Mouse (Mus musculus) limb, embryonic 11.5 days (tissue): ENCODE data around the gene Wasf3. TPM values are rescaled to one million over a fixed set of nuclear protein-coding genes. Genes with fewer than 3 reads are reported as not detected.
A peak's percentile ranks its signal among the peaks of the same experiment; 100 is the strongest.

ENCODE experiments used
- ATAC-seq: fragments of 200-750 bp; cut with Nextera tagmentation; 2 replicates; pipeline ENCODE4 v1.8.0; 2017; ENCODE audit warnings: low read depth; ENCODE audit not compliant: insufficient number of reproducible peaks, low FRiP score, low TSS enrichment
- DNase-seq: peaks from one replicate; pipeline ENCODE4 v3.0.0-alpha.2; 2015; ENCODE audit warnings: low spot score
- H3K27ac ChIP-seq: fragments of 300-500 bp; sonication (generic); replicated peaks from 2 replicates; pipeline ENCODE4 v1.5.1; 2014; ENCODE audit warnings: low read depth, mild to moderate bottlenecking, low read length
- H3K27me3 ChIP-seq: fragments of 300-500 bp; sonication (generic); 2 replicates; pipeline ENCODE4 v1.6.1; 2014; ENCODE audit warnings: mild to moderate bottlenecking, low read length, mixed read lengths; ENCODE audit not compliant: control insufficient read depth, insufficient read depth
- H3K36me3 ChIP-seq: fragments of 300-500 bp; sonication (generic); 2 replicates; pipeline ENCODE4 v1.6.1; 2014; ENCODE audit warnings: mild to moderate bottlenecking, low read length, moderate library complexity, mixed read lengths; ENCODE audit not compliant: control insufficient read depth, insufficient read depth
- H3K4me1 ChIP-seq: fragments of 300-500 bp; sonication (generic); 2 replicates; pipeline ENCODE4 v1.6.1; 2014; ENCODE audit warnings: low read length, mixed read lengths; ENCODE audit not compliant: control insufficient read depth, insufficient read depth
- H3K4me2 ChIP-seq: fragments of 300-500 bp; sonication (generic); 2 replicates; pipeline ENCODE4 v1.6.1; 2014; ENCODE audit warnings: low read depth, mild to moderate bottlenecking, moderate library complexity; ENCODE audit not compliant: severe bottlenecking
- H3K4me3 ChIP-seq: fragments of 300-500 bp; sonication (generic); 2 replicates; pipeline ENCODE4 v1.5.1; 2014; ENCODE audit warnings: low read depth, low read length
- H3K9ac ChIP-seq: fragments of 300-500 bp; sonication (generic); 2 replicates; pipeline ENCODE4 v1.6.1; 2014; ENCODE audit warnings: mild to moderate bottlenecking, low read length
- H3K9me3 ChIP-seq: fragments of 300-500 bp; sonication (generic); 2 replicates; pipeline ENCODE4 v1.6.1; 2016; ENCODE audit warnings: low read length; ENCODE audit not compliant: control insufficient read depth
- WGBS: fragments of 180-500 bp; shearing (Covaris S2); extraction: QIAGEN DNeasy Blood & Tissue Kit; methylation state at CpG from one replicate; pipeline ENCODE4 v1.1.7; 2014; 5-methylcytosine and 5-hydroxymethylcytosine counted together
- polyA plus RNA-seq: library from polyadenylated mRNA; unstranded; fragments of >200 nt; fragmentation: Nextera tagmentation; extraction: Ambion mirVana; gene quantifications from 2 replicates; pipeline ENCODE4 v1.2.1, GENCODE M21; 2014

The Wasf3 gene
- polyA plus RNA-seq, 1 experiment from 2014 or later, result 2.9 TPM

- H3K9me3 ChIP-seq, result no peaks in the 10 kb centered on the region
- no peaks in the 10 kb centered on the region for H3K27me3 ChIP-seq
- 67% methylated on average over 20 of the region's 20 CpGs for WGBS
- H3K4me2 ChIP-seq, result no peak overlapping the region
- no peaks in the 10 kb centered on the region for H3K4me1 ChIP-seq
- H3K4me3 ChIP-seq, result no peak overlapping the region
- H3K27ac ChIP-seq, result no peak overlapping the region
- H3K36me3 ChIP-seq, result no peaks in the 10 kb centered on the region
- no peak overlapping the region for H3K9ac ChIP-seq
- ATAC-seq, result no peak
- no peak for DNase-seq
Observed at GRCm38 (mm10) chr5:146416331-146417110, 31.7 kb downstream of the Wasf3 start.

- no peaks in the 10 kb centered on the region for H3K9me3 ChIP-seq
- H3K4me1 ChIP-seq, result no peaks in the 10 kb centered on the region
- no peak overlapping the region for H3K27ac ChIP-seq
- H3K4me3 ChIP-seq, result no peak overlapping the region
- no peak for DNase-seq
- ATAC-seq, result no peak
- no peaks in the 10 kb centered on the region for H3K36me3 ChIP-seq
- H3K27me3 ChIP-seq, result no peaks in the 10 kb centered on the region
- H3K9ac ChIP-seq, result no peak overlapping the region
- WGBS, result 93% methylated on average over 7 of the region's 7 CpGs
- no peak overlapping the region for H3K4me2 ChIP-seq
Observed at GRCm38 (mm10) chr5:146418092-146418491, 33.3 kb downstream of the Wasf3 start.

- WGBS, result 52% methylated on average over 1 of the region's 1 CpGs
- Histone ChIP-seq H3K27me3 (no peaks in the 10 kb centered on the region), H3K27ac (no peak overlapping the region), H3K9me3 (no peaks in the 10 kb centered on the region), H3K9ac (no peak overlapping the region), H3K4me2 (no peak overlapping the region), H3K4me3 (no peak overlapping the region), H3K36me3 (no peaks in the 10 kb centered on the region), H3K4me1 (no peaks in the 10 kb centered on the region)
- ATAC-seq (no peak), DNase-seq (peak; percentile 55)
Observed at GRCm38 (mm10) chr5:146420081-146420480, 35.3 kb downstream of the Wasf3 start.

GRCm38 (mm10) chr5:146424711-146425326 is 40.0 kb downstream of the Wasf3 start:
- Histone ChIP-seq H3K4me1 (no peaks in the 10 kb centered on the region), H3K4me2 (no peak overlapping the region), H3K4me3 (no peak overlapping the region), H3K9me3 (no peaks in the 10 kb centered on the region), H3K36me3 (no peaks in the 10 kb centered on the region), H3K27ac (no peak overlapping the region), H3K27me3 (no peaks in the 10 kb centered on the region), H3K9ac (no peak overlapping the region)
- DNase-seq, result no peak
- ATAC-seq, result no peak
- WGBS, result 87% methylated on average over 8 of the region's 8 CpGs

GRCm38 (mm10) chr5:146425656-146426055 is 40.9 kb downstream of the Wasf3 start:
- 91% methylated on average over 4 of the region's 4 CpGs for WGBS
- no peaks in the 10 kb centered on the region for H3K4me1 ChIP-seq
- no peaks in the 10 kb centered on the region for H3K9me3 ChIP-seq
- ATAC-seq, result no peak
- H3K9ac ChIP-seq, result no peak overlapping the region
- H3K27ac ChIP-seq, result no peak overlapping the region
- DNase-seq, result no peak
- H3K4me2 ChIP-seq, result no peak overlapping the region
- H3K36me3 ChIP-seq, result no peaks in the 10 kb centered on the region
- no peak overlapping the region for H3K4me3 ChIP-seq
- no peaks in the 10 kb centered on the region for H3K27me3 ChIP-seq

- Histone ChIP-seq H3K4me1 (no peaks in the 10 kb centered on the region), H3K9me3 (no peaks in the 10 kb centered on the region), H3K27ac (no peak overlapping the region), H3K36me3 (no peaks in the 10 kb centered on the region), H3K4me2 (no peak overlapping the region), H3K9ac (no peak overlapping the region), H3K27me3 (no peaks in the 10 kb centered on the region), H3K4me3 (no peak overlapping the region)
- 76% methylated on average over 4 of the region's 4 CpGs for WGBS
- DNase-seq, result no peak
- no peak for ATAC-seq
Observed at GRCm38 (mm10) chr5:146428109-146428508, 43.3 kb downstream of the Wasf3 start.

GRCm38 (mm10) chr5:146431821-146432220 is 47.0 kb downstream of the Wasf3 start:
- H3K27me3 ChIP-seq, result no peaks in the 10 kb centered on the region
- no peak overlapping the region for H3K9ac ChIP-seq
- no peak overlapping the region for H3K4me2 ChIP-seq
- no peaks in the 10 kb centered on the region for H3K9me3 ChIP-seq
- DNase-seq (no peak), ATAC-seq (no peak)
- no peaks in the 10 kb centered on the region for H3K4me1 ChIP-seq
- no peak overlapping the region for H3K27ac ChIP-seq
- no peak overlapping the region for H3K4me3 ChIP-seq
- WGBS, result 86% methylated on average over 3 of the region's 3 CpGs
- no peaks in the 10 kb centered on the region for H3K36me3 ChIP-seq

GRCm38 (mm10) chr5:146432476-146432875 is 47.7 kb downstream of the Wasf3 start:
- 94% methylated on average over 6 of the region's 6 CpGs for WGBS
- Histone ChIP-seq H3K36me3 (no peaks in the 10 kb centered on the region), H3K9me3 (no peaks in the 10 kb centered on the region), H3K27ac (no peak overlapping the region), H3K4me3 (no peak overlapping the region), H3K9ac (no peak overlapping the region), H3K4me1 (no peaks in the 10 kb centered on the region), H3K27me3 (no peaks in the 10 kb centered on the region), H3K4me2 (no peak overlapping the region)
- ATAC-seq, result no peak
- no peak for DNase-seq
